Mouse (Mus musculus) adrenal gland (tissue): ENCODE measurements around the gene Bnip2.

Experiments
- intact Hi-C: fragments of 180-260 bp; cut with DNase I; formaldehyde crosslinking; loops from one replicate; pipeline ENCODE4 v1.15.1; 2025

Bnip2 gene

GRCm38 (mm10) chr9:70046255-70046654 lies 57.0 kb downstream of the Bnip2 start:
- intact Hi-C loops, result no loop called here

- intact Hi-C loops, result no loop called here
Observed at GRCm38 (mm10) chr9:70047839-70048238, 58.6 kb downstream of the Bnip2 start.

GRCm38 (mm10) chr9:70048280-70048679 lies 59.0 kb downstream of the Bnip2 start:
- intact Hi-C loops, result no loop called here

GRCm38 (mm10) chr9:70048751-70049415 lies 59.6 kb downstream of the Bnip2 start:
- intact Hi-C loops, result no loop called here

GRCm38 (mm10) chr9:70049416-70049783 lies 60.1 kb downstream of the Bnip2 start:
- intact Hi-C loops, result no loop called here

GRCm38 (mm10) chr9:70049839-70050238 lies 60.6 kb downstream of the Bnip2 start:
- intact Hi-C loops, result no loop called here

GRCm38 (mm10) chr9:70052730-70053129 lies 63.5 kb downstream of the Bnip2 start:
- intact Hi-C loops, result no loop called here

- intact Hi-C loops, result no loop called here
Observed at GRCm38 (mm10) chr9:70053411-70053810, 64.1 kb downstream of the Bnip2 start.
